Mouse (Mus musculus) MN1 (cell line): ENCODE measurements around the gene Unc79.

ENCODE experiments used
- DNase-seq: peaks from one replicate; pipeline ENCODE4 v3.0.0-alpha.2; 2016; ENCODE audit warnings: low spot score

Unc79 gene

GRCm38 (mm10) chr12:102948778-102949394 is at the start of gene Unc79:
Gene Unc79 (plus strand): TSS chr12:102948859.
- peak; percentile 85 for DNase-seq

GRCm38 (mm10) chr12:102899091-102899490 is 49.6 kb upstream of the Unc79 start, which contains the start of gene Cox8c:
Gene Cox8c (plus strand): TSS chr12:102899316.
- no peak for DNase-seq

- no peak for DNase-seq
These were observed 40.5 kb upstream of the Unc79 start for GRCm38 (mm10) chr12:102908191-102908590.

- DNase-seq, result no peak
These were observed 32.6 kb upstream of the Unc79 start for GRCm38 (mm10) chr12:102916073-102916472.

- DNase-seq, result no peak
These were observed 18.9 kb upstream of the Unc79 start for GRCm38 (mm10) chr12:102929764-102930163.

- DNase-seq, result no peak
These were observed 18.3 kb upstream of the Unc79 start for GRCm38 (mm10) chr12:102930335-102930734.

- no peak for DNase-seq
These were observed 17.9 kb upstream of the Unc79 start for GRCm38 (mm10) chr12:102930789-102931188.

- DNase-seq, result no peak
These were observed 12.8 kb upstream of the Unc79 start for GRCm38 (mm10) chr12:102935892-102936291.

GRCm38 (mm10) chr12:102945571-102945970 is 3.1 kb upstream of the Unc79 start:
- DNase-seq, result no peak

- DNase-seq, result no peak
These were observed 833 bp upstream of the Unc79 start for GRCm38 (mm10) chr12:102947826-102948225.

GRCm38 (mm10) chr12:102949395-102950208 is 943 bp downstream of the Unc79 start:
- peak; percentile 64 for DNase-seq

- DNase-seq, result no peak
These were observed 11.6 kb downstream of the Unc79 start for GRCm38 (mm10) chr12:102960051-102960775.

GRCm38 (mm10) chr12:102961066-102961465 is 12.4 kb downstream of the Unc79 start:
- DNase-seq, result no peak

GRCm38 (mm10) chr12:102964486-102964885 is 15.8 kb downstream of the Unc79 start:
- DNase-seq, result peak; percentile 8

GRCm38 (mm10) chr12:102980584-102980983 is 31.9 kb downstream of the Unc79 start:
- no peak for DNase-seq

- no peak for DNase-seq
These were observed 32.9 kb downstream of the Unc79 start for GRCm38 (mm10) chr12:102981543-102981942.

- DNase-seq, result no peak
These were observed 36.7 kb downstream of the Unc79 start for GRCm38 (mm10) chr12:102985401-102985800.

- no peak for DNase-seq
These were observed 39.1 kb downstream of the Unc79 start for GRCm38 (mm10) chr12:102987736-102988135.

GRCm38 (mm10) chr12:103008491-103008890 is 59.8 kb downstream of the Unc79 start:
- DNase-seq, result peak; percentile 83

- DNase-seq, result no peak
These were observed 69.5 kb downstream of the Unc79 start for GRCm38 (mm10) chr12:103018161-103018560.

- no peak for DNase-seq
These were observed 88.0 kb downstream of the Unc79 start for GRCm38 (mm10) chr12:103036692-103037091.

GRCm38 (mm10) chr12:103039332-103039731 is 90.7 kb downstream of the Unc79 start:
- no peak for DNase-seq

GRCm38 (mm10) chr12:103040136-103040535 is 91.5 kb downstream of the Unc79 start:
- DNase-seq, result peak; percentile 67
